Mouse (Mus musculus) gastrocnemius, adult 2 months (tissue): ENCODE data around the gene Mier1. TPM values are rescaled to one million over a fixed set of nuclear protein-coding genes. Genes with fewer than 3 reads are reported as not detected.
A peak's percentile ranks its signal among the peaks of the same experiment; 100 is the strongest.
"Not testable (repeated sequence)": the region's sequence is repeated elsewhere in the genome, so short reads cannot be mapped to it uniquely, and the experiment has no call there.

ENCODE experiments used
- DNase-seq: peaks from one replicate; pipeline ENCODE4 v3.0.0; 2022
- H3K27ac ChIP-seq: fragments of 200-600 bp; 2 replicates; pipeline ENCODE4 v1.8.1; 2022; ENCODE audit warnings: mild to moderate bottlenecking
- H3K4me3 ChIP-seq: fragments of 200-600 bp; 2 replicates; pipeline ENCODE4 v1.8.1; 2022; ENCODE audit warnings: mild to moderate bottlenecking, moderate library complexity
- CTCF ChIP-seq: fragments of 200-600 bp; IDR thresholded peaks from 2 replicates; pipeline ENCODE4 v1.8.1; 2022; ENCODE audit warnings: antibody characterized with exemption, mild to moderate bottlenecking, moderate library complexity
- intact Hi-C: fragments of 180-260 bp; cut with DNase I; formaldehyde crosslinking; loops from one replicate; pipeline ENCODE4 v1.15.1; 2025
- total RNA-seq, 2 experiments: library from RNA; stranded (reverse); gene quantifications; 2 replicates each; pipeline ENCODE4 v1.2.3; 2021

Gene Mier1
- total RNA-seq, 2 experiments from 2014 or later = 20.0 to 21.4 TPM

GRCm38 (mm10) chr4:103120028-103120384 is 5.8 kb downstream of the Mier1 start:
- no peak for TF ChIP-seq CTCF
- DNase-seq = no peak
- Histone ChIP-seq H3K4me3 (peak overlapping the region; percentile 92), H3K27ac (peak overlapping the region; percentile 98)
- intact Hi-C loops = no loop called here

- Histone ChIP-seq H3K4me3 (peak overlapping the region; percentile 92), H3K27ac (peak overlapping the region; percentile 98)
- no peak for TF ChIP-seq CTCF
- no peak for DNase-seq
- intact Hi-C loops = no loop called here
Observed at GRCm38 (mm10) chr4:103120395-103120794, 6.2 kb downstream of the Mier1 start.

DNA sequence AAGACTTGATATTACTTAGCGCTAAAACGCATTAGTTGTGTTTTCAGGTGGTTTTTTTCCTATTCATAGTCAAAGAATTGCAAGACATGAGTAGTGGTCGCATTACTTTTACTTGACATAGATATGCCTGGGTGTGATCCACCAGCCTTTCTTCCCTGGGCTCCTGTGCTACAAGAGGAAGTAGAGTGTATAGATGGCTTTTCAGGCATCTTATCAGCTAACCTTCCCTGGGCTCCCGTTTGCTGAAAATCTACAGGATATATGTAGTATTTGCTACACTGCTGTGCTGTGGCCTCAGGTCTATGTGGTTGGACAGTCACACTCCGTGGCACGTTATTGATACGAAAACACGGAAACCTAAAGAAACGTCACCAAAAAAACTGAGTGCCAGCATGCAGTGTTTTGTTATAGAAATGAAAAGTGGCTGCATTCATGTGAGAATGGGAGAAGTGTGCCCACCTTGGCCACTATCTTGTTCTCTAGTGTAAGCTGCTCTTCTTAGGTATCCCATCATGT is 6.7 kb downstream of the Mier1 start:
- no peak for DNase-seq
- Histone ChIP-seq H3K27ac (peak overlapping the region; percentile 98), H3K4me3 (peak overlapping the region; percentile 92)
- intact Hi-C loops = no loop called here
- no peak for TF ChIP-seq CTCF

DNA sequence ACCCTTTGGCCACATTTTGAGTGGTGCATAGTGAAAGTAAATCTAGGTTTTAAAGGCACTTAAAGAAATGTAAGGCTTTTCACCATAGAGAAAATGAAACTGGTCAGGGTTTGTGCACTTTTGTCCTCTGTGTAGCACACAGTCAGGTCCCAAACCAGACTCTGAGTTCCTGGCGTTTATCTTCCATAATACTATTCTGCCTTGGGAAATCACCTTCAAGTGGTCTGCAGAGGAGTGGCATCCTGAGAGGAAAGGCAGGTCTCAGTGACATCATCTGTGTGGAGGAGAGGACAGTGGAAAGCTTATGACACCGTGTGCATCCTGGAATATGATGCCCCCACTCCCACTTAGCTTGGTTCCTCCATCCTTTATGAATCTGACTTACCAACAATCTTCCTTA is 8.9 kb downstream of the Mier1 start:
- Histone ChIP-seq H3K4me3 (peak overlapping the region; percentile 18), H3K27ac (peak overlapping the region; percentile 13; the same call in 1 of the 2 replicates)
- intact Hi-C loops = no loop called here
- TF ChIP-seq CTCF = no peak
- DNase-seq = no peak

DNA sequence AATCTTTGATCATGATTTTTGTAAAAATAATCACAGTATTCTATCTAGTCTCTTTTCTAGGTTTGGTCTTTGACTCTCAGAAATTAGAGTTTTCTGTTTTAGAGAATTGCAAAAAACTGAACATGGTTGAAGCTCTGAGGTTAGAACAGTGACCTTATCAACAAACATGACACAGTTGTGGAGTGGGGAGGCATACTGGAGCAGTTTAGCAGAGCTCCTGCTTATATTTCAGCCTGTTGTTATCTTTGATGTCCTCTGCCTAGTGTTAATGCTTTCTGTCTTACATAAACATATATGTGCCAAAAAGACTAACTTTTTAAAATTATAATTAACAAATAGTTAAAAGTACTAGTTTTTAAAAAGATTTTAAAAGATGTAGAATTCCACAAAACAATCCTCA is 9.4 kb downstream of the Mier1 start:
- TF ChIP-seq CTCF = no peak
- Histone ChIP-seq H3K27ac (no peak overlapping the region), H3K4me3 (no peak overlapping the region)
- intact Hi-C loops = no loop called here
- no peak for DNase-seq

GRCm38 (mm10) chr4:103126533-103126932 is 12.3 kb downstream of the Mier1 start:
- no peak for DNase-seq
- no peak overlapping the region for H3K4me3 ChIP-seq
- H3K27ac ChIP-seq = no peak overlapping the region
- TF ChIP-seq CTCF = no peak
- intact Hi-C loops = no loop called here

GRCm38 (mm10) chr4:103136946-103137345 is 22.8 kb downstream of the Mier1 start:
- DNase-seq = no peak
- intact Hi-C loops = no loop called here
- Histone ChIP-seq H3K27ac (no peak overlapping the region), H3K4me3 (no peak overlapping the region)
- no peak for TF ChIP-seq CTCF

DNA sequence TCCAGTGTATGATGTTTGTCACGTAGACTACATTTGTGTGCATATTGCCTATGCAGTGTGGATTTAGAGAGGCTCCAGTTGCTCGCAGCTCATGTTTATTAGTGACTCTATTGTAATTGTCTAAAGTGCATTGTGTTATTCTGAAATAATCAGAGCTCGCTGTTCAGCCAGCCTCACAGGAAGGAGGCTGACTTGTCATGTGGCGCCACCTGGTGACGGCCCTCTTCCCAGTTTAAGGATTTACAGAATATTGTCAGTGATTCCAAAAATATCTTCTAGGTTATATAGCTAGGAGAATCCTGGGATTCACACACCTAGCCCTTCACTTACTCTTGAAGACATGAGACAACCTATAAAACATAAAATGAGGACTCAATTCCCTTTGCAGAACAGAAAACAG is 32.1 kb downstream of the Mier1 start:
- H3K27ac ChIP-seq = no peak overlapping the region
- peak; percentile 84 for DNase-seq
- TF ChIP-seq CTCF = peak; percentile 94
- intact Hi-C loops = loop anchor here (1.0 to 10.0 kb wide), 2 partner anchors 159 to 198 kb away; no protein-coding TSS in a partner anchor
- no peak overlapping the region for H3K4me3 ChIP-seq

- DNase-seq = no peak
- Histone ChIP-seq H3K4me3 (no peak overlapping the region), H3K27ac (no peak overlapping the region)
- TF ChIP-seq CTCF = no peak
- intact Hi-C loops = no loop called here
Observed at GRCm38 (mm10) chr4:103151946-103152345, 37.8 kb downstream of the Mier1 start.

- no peak overlapping the region for H3K27ac ChIP-seq
- no peak for DNase-seq
- TF ChIP-seq CTCF = no peak
- intact Hi-C loops = no loop called here
- no peak overlapping the region for H3K4me3 ChIP-seq
Observed at GRCm38 (mm10) chr4:103158781-103159180, 44.6 kb downstream of the Mier1 start.

GRCm38 (mm10) chr4:103166198-103166597 is 52.0 kb downstream of the Mier1 start:
- H3K27ac ChIP-seq, DNase-seq, intact Hi-C loops, H3K4me3 ChIP-seq: not testable (repeated sequence)

- TF ChIP-seq CTCF = no peak
- intact Hi-C loops = no loop called here
- Histone ChIP-seq H3K27ac (no peak overlapping the region), H3K4me3 (no peak overlapping the region)
- DNase-seq = no peak
Observed at GRCm38 (mm10) chr4:103171256-103171655, 57.1 kb downstream of the Mier1 start.

DNA sequence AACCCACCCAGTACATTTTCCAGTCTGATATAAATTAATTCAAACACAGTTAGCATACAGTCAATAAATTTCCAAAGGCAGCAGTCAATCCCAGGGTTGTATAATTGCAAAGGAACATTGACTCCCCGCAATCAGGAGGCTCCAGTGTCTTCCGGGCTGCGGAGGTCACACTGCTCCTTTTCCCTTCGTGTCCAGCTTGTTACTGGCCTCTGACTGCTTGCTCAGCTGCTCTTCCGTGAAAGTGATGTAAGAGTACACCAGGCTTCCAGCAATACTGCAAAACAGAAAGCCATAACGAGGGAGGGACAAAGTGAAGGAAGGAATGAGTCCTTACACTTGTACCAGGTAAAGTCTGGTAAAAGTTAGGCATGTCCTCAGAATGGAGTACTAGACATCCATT is 59.3 kb downstream of the Mier1 start:
- Histone ChIP-seq H3K27ac (peak overlapping the region; percentile 61), H3K4me3 (0 out of 2 replicates have a peak overlapping the region, but pooled peaks have one; percentile 9)
- intact Hi-C loops = no loop called here
- DNase-seq = peak; percentile 26
- no peak for TF ChIP-seq CTCF

DNA sequence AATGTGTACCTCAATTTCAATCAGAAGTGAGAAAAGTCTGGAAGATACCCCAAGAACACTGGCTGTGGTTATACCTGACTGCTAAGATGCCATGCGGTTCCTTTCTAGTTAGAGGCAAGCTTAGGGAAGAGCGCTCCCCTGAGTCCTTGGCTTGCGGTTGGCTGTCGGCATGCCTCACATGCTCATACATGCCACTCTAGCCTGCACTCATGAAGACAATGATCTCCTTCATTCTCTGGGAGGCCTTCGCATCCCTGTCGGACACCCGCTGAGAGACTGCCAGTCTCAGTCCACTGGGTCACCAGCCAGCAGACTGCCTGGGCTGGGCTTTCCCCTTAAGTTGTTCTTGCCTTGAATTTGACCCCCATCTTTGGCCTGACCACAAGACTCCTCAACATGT is 59.8 kb downstream of the Mier1 start:
- Histone ChIP-seq H3K27ac (peak overlapping the region; percentile 61; the same call in 1 of the 2 replicates), H3K4me3 (no peak overlapping the region)
- intact Hi-C loops = no loop called here
- DNase-seq = no peak
- TF ChIP-seq CTCF = no peak
